Mouse (Mus musculus) stomach, postnatal 0 days (tissue): Measurements from ENCODE around the gene Pira2.
"Not testable (repeated sequence)": the region's sequence is repeated elsewhere in the genome, so short reads cannot be mapped to it uniquely, and the experiment has no call there.

Experiments used
- CTCF ChIP-seq: IDR thresholded peaks from 2 replicates; pipeline ENCODE4 v1.5.1; 2016; ENCODE audit warnings: antibody characterized with exemption, low read depth, mild to moderate bottlenecking, moderate library complexity
- EP300 ChIP-seq: optimal IDR thresholded peaks from 2 replicates; pipeline ENCODE3; 2016; ENCODE audit warnings: antibody characterized with exemption

DNA sequence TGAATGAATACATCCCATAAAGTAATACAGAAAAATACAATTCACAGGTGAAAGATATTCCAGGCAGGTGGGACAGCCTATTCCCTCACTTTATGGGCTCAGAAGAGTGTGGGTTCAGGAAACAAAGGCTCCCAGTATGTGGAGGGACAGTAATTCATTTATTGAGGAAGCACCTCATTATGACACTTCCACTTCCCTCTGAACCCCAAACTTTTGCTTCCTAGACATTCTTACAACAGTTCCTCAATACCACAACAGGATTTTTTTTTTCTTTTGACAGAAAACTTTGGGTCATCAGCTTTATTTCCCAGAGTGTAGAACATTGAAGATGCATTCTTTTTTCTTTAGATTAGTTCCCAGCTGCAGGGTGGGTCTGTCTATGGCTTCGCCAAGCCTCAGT, 7.0 kb downstream of the Pira2 start:
- not testable (repeated sequence) for TF ChIP-seq CTCF, EP300
